Mouse (Mus musculus): ENCODE results near the gene Nav1. TPM values are rescaled to one million over a fixed set of nuclear protein-coding genes. Genes with fewer than 3 reads are reported as not detected.

Gene Nav1
- polyA plus RNA-seq, 1 experiment from 2014 or later: 23.7 TPM

GRCm38 (mm10) chr1:135564660-135565519, 42.2 kb downstream of the Nav1 start:
- Histone ChIP-seq H3K27ac (ENCODE audit: low read depth, low read length) (peak overlapping the region; percentile 83), H3K36me3 (ENCODE audit: control insufficient read depth, insufficient read depth, low read length) (no peaks in the 10 kb centered on the region; the same call in 1 of the 2 replicates), H3K4me1 (ENCODE audit: control insufficient read depth, insufficient read depth, low read length) (peaks cover 47% of the 10 kb centered on the region), H3K9me3 (ENCODE audit: control insufficient read depth, low read length) (no peaks in the 10 kb centered on the region), H3K9ac (ENCODE audit: low read depth, low read length) (no peak overlapping the region), H3K4me3 (ENCODE audit: low read length) (no peak overlapping the region), H3K27me3 (ENCODE audit: control insufficient read depth, insufficient read depth, low read length) (no peaks in the 10 kb centered on the region), H3K4me2 (replicated peaks; ENCODE audit: low read depth, low read length) (no peak overlapping the region)
- WGBS: 33% methylated on average over 10 of the region's 10 CpGs
- ATAC-seq (ENCODE audit: low FRiP score, low TSS enrichment): no peak

- WGBS: 13% methylated on average over 9 of the region's 9 CpGs
These were observed 43.2 kb downstream of the Nav1 start for GRCm38 (mm10) chr1:135563781-135564414.

DNA sequence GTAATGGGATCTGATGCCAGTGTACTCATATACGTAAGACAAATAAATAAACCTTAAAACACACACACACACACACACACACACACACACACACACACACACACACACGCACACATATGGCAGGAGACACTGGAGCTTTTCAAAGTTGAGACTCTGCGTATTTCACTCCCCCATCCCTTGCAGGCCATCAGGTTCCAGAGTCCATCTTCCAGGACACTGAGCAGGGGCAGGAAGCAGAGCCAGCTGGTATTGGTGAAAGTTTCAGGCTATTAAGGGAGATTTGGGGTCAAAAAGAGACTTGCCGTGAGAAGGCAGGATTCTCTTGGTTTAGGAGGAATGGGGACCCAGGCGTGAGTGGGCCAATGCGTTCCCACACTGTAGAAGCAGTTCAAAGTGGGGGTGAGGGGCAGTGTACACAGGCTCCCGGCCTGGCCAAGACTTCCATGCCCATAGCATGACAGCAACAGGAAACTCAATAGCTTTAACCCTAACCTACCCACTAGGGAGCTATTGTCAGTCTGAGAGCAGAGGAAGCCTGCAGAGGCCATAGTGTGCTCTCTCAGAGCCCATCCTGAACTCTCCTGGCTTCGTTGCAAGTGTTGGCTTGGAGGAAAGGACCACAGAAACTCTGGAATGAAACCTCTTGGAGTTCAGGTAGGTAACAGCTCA, 44.0 kb downstream of the Nav1 start:
- peak; percentile 13; the same call in 1 of the 2 replicates for ATAC-seq (ENCODE audit: low FRiP score, low TSS enrichment)
- Histone ChIP-seq H3K4me2 (replicated peaks; ENCODE audit: low read depth, low read length) (no peak overlapping the region), H3K36me3 (ENCODE audit: control insufficient read depth, insufficient read depth, low read length) (no peaks in the 10 kb centered on the region; the same call in 1 of the 2 replicates), H3K4me3 (ENCODE audit: low read length) (no peak overlapping the region), H3K9ac (ENCODE audit: low read depth, low read length) (0 out of 2 replicates have a peak overlapping the region, but pooled peaks have one; percentile 37), H3K9me3 (ENCODE audit: control insufficient read depth, low read length) (no peaks in the 10 kb centered on the region), H3K27ac (ENCODE audit: low read depth, low read length) (peak overlapping the region; percentile 83), H3K4me1 (ENCODE audit: control insufficient read depth, insufficient read depth, low read length) (peaks cover 52% of the 10 kb centered on the region), H3K27me3 (ENCODE audit: control insufficient read depth, insufficient read depth, low read length) (no peaks in the 10 kb centered on the region)
- 33% methylated on average over 8 of the region's 8 CpGs for WGBS

More at GRCm38 (mm10) chr1:135563781-135564414, 43.2 kb downstream of the Nav1 start:
- peak overlapping the region; percentile 83 for H3K27ac ChIP-seq (ENCODE audit: low read depth, low read length)
- peaks cover 47% of the 10 kb centered on the region for H3K4me1 ChIP-seq (ENCODE audit: control insufficient read depth, insufficient read depth, low read length)
- no peaks in the 10 kb centered on the region; the same call in 1 of the 2 replicates for H3K36me3 ChIP-seq (ENCODE audit: control insufficient read depth, insufficient read depth, low read length)
- no peaks in the 10 kb centered on the region for H3K27me3 ChIP-seq (ENCODE audit: control insufficient read depth, insufficient read depth, low read length)
- no peak overlapping the region for H3K4me3 ChIP-seq (ENCODE audit: low read length)
- H3K9ac ChIP-seq (ENCODE audit: low read depth, low read length): peak overlapping the region; percentile 37
- no peaks in the 10 kb centered on the region for H3K9me3 ChIP-seq (ENCODE audit: control insufficient read depth, low read length)
- H3K4me2 ChIP-seq (replicated peaks; ENCODE audit: low read depth, low read length): peak overlapping the region; percentile 4; the same call in 1 of the 2 replicates
- peak; percentile 70 for ATAC-seq (ENCODE audit: low FRiP score, low TSS enrichment)

GRCm38 (mm10) chr1:135562115-135562514, 45.0 kb downstream of the Nav1 start:
- WGBS: 7% methylated on average over 4 of the region's 4 CpGs
- no peaks in the 10 kb centered on the region; the same call in 1 of the 2 replicates for H3K36me3 ChIP-seq (ENCODE audit: control insufficient read depth, insufficient read depth, low read length)
- H3K27me3 ChIP-seq (ENCODE audit: control insufficient read depth, insufficient read depth, low read length): no peaks in the 10 kb centered on the region
- H3K4me1 ChIP-seq (ENCODE audit: control insufficient read depth, insufficient read depth, low read length): peaks cover 54% of the 10 kb centered on the region
- no peaks in the 10 kb centered on the region for H3K9me3 ChIP-seq (ENCODE audit: control insufficient read depth, low read length)
- no peak overlapping the region for H3K9ac ChIP-seq (ENCODE audit: low read depth, low read length)
- H3K4me2 ChIP-seq (replicated peaks; ENCODE audit: low read depth, low read length): no peak overlapping the region
- ATAC-seq (ENCODE audit: low FRiP score, low TSS enrichment): peak; percentile 55
- H3K4me3 ChIP-seq (ENCODE audit: low read length): no peak overlapping the region
- H3K27ac ChIP-seq (ENCODE audit: low read depth, low read length): peak overlapping the region; percentile 83; the same call in 1 of the 2 replicates

DNA sequence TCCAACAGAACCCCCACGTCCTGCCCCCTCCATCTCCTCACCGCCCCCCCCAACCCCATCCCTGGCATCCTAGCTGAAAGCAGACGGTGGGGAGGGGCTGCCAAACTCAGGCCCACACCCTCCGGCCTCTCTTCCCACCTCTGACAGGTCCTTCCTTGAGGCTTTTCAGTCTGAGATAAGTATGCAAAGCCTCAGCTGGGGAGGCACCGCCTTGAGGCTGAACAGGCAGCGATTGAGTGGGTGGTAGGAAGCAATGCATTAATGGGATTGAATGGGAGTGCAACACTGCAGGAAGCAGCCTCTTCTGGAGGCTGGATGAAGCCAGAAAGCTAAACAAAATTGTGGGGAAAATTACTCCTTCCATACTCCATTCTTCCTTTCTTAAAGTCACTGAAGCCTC, 45.8 kb downstream of the Nav1 start:
- Histone ChIP-seq H3K4me2 (replicated peaks; ENCODE audit: low read depth, low read length) (no peak overlapping the region), H3K4me1 (ENCODE audit: control insufficient read depth, insufficient read depth, low read length) (peaks cover 54% of the 10 kb centered on the region), H3K36me3 (ENCODE audit: control insufficient read depth, insufficient read depth, low read length) (no peaks in the 10 kb centered on the region; the same call in 1 of the 2 replicates), H3K9ac (ENCODE audit: low read depth, low read length) (no peak overlapping the region), H3K27ac (ENCODE audit: low read depth, low read length) (0 out of 2 replicates have a peak overlapping the region, but pooled peaks have one; percentile 19), H3K27me3 (ENCODE audit: control insufficient read depth, insufficient read depth, low read length) (no peaks in the 10 kb centered on the region), H3K9me3 (ENCODE audit: control insufficient read depth, low read length) (no peaks in the 10 kb centered on the region), H3K4me3 (ENCODE audit: low read length) (no peak overlapping the region)
- ATAC-seq (ENCODE audit: low FRiP score, low TSS enrichment): no peak
- 55% methylated on average over 6 of the region's 6 CpGs for WGBS

- H3K9me3 ChIP-seq (ENCODE audit: control insufficient read depth, low read length): no peaks in the 10 kb centered on the region
- no peak overlapping the region for H3K27ac ChIP-seq (ENCODE audit: low read depth, low read length)
- H3K9ac ChIP-seq (ENCODE audit: low read depth, low read length): no peak overlapping the region
- H3K4me2 ChIP-seq (replicated peaks; ENCODE audit: low read depth, low read length): no peak overlapping the region
- H3K27me3 ChIP-seq (ENCODE audit: control insufficient read depth, insufficient read depth, low read length): no peaks in the 10 kb centered on the region
- no peak overlapping the region for H3K4me3 ChIP-seq (ENCODE audit: low read length)
- H3K36me3 ChIP-seq (ENCODE audit: control insufficient read depth, insufficient read depth, low read length): no peaks in the 10 kb centered on the region
- no peak for ATAC-seq (ENCODE audit: low FRiP score, low TSS enrichment)
- WGBS: 47% methylated on average over 6 of the region's 6 CpGs
- H3K4me1 ChIP-seq (ENCODE audit: control insufficient read depth, insufficient read depth, low read length): peaks cover 46% of the 10 kb centered on the region
These were observed 49.1 kb downstream of the Nav1 start for GRCm38 (mm10) chr1:135557976-135558375.

GRCm38 (mm10) chr1:135555885-135556284, 51.2 kb downstream of the Nav1 start:
- no peak for ATAC-seq (ENCODE audit: low FRiP score, low TSS enrichment)
- peaks cover 33% of the 10 kb centered on the region for H3K4me1 ChIP-seq (ENCODE audit: control insufficient read depth, insufficient read depth, low read length)
- whole genome bisulfite sequencing: 90% methylated on average over 8 of the region's 8 CpGs

DNA sequence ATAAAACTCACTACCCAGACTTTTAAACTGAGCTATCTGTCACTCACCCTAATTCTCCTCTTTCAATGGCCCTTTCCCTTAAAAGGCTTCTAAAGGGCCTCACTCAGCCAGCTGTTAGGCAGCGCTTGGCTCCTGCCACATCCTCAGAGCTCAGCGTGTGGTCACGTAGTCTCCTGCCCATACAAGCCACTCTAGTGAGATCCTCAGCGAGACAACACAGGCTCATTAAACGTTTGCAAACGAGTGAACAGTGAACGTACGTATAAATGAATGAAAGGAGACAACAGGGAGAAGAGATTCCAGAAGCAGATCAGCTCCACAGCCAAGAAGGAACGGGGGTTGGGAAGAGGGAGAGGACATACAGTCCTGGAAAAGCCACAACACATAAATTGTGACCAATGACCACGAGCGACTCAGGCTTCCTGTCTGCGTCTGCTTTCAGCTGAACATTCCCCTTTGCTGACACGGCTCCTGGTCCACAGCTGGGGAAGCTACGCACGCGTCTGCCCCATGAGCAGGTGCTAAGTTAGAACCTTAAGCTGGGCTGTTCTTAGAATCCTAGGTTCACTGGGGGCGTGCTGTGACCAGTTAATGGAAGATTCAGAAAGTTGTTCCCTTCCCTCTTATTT, 52.3 kb downstream of the Nav1 start:
- Histone ChIP-seq H3K4me3 (ENCODE audit: low read length) (no peak overlapping the region), H3K4me2 (replicated peaks; ENCODE audit: low read depth, low read length) (no peak overlapping the region), H3K9ac (ENCODE audit: low read depth, low read length) (no peak overlapping the region), H3K27ac (ENCODE audit: low read depth, low read length) (peak overlapping the region; percentile 14; the same call in 1 of the 2 replicates), H3K27me3 (ENCODE audit: control insufficient read depth, insufficient read depth, low read length) (no peaks in the 10 kb centered on the region), H3K4me1 (ENCODE audit: control insufficient read depth, insufficient read depth, low read length) (peaks cover 32% of the 10 kb centered on the region), H3K9me3 (ENCODE audit: control insufficient read depth, low read length) (no peaks in the 10 kb centered on the region), H3K36me3 (ENCODE audit: control insufficient read depth, insufficient read depth, low read length) (no peaks in the 10 kb centered on the region)
- no peak for ATAC-seq (ENCODE audit: low FRiP score, low TSS enrichment)
- 13% methylated on average over 17 of the region's 17 CpGs for WGBS

More at GRCm38 (mm10) chr1:135555885-135556284, 51.2 kb downstream of the Nav1 start:
- Histone ChIP-seq H3K9me3 (ENCODE audit: control insufficient read depth, low read length) (no peaks in the 10 kb centered on the region), H3K4me3 (ENCODE audit: low read length) (no peak overlapping the region), H3K4me2 (replicated peaks; ENCODE audit: low read depth, low read length) (no peak overlapping the region), H3K9ac (ENCODE audit: low read depth, low read length) (no peak overlapping the region), H3K27me3 (ENCODE audit: control insufficient read depth, insufficient read depth, low read length) (no peaks in the 10 kb centered on the region), H3K36me3 (ENCODE audit: control insufficient read depth, insufficient read depth, low read length) (no peaks in the 10 kb centered on the region), H3K27ac (ENCODE audit: low read depth, low read length) (no peak overlapping the region)
